Mouse (Mus musculus): ENCODE data around the gene Pidd1. TPM values are rescaled to one million over a fixed set of nuclear protein-coding genes. Genes with fewer than 3 reads are reported as not detected.
A peak's percentile ranks its signal among the peaks of the same experiment; 100 is the strongest.

The Pidd1 gene
- 22.3 TPM in 2 replicates for polyA plus RNA-seq (2014; fragmentation: Nextera tagmentation; extraction: Ambion mirVana)

DNA sequence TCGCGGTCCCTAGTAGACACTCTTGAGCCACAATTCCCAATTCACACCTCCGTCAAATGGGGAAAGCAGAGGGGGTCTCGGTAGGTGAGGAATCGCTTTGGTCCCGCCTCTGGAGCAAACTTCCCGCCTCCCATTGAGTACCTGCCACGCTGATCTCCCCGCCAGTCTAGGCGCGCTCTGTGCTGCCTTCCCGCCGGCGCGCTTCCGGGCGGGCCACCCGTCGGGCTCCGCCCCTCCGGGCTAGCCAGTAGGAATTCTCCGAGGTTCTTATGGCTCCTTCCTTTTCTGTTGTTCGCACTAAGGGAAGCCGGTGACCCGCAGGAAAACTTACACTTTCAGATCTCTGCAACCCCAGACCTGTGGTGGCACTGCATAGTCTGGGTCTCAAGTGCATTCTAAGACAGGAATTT lies at the start of gene Pidd1:
Pidd1 (minus strand) TSS at position 198 of the 410 bp plus-strand sequence.
- no peaks in the 10 kb centered on the region for H3K9me3 ChIP-seq (ENCODE audit: control insufficient read depth, low read length)
- under 1% methylated on average over 25 of the region's 25 CpGs for WGBS
- ATAC-seq (replicated peaks; ENCODE audit: low FRiP score) = peak; percentile 44
- peak within 1 kb of the TSS; percentile 40 for H3K4me3 ChIP-seq (ENCODE audit: low read depth, low read length)
- DNase-seq (ENCODE audit: low spot score) = peak; percentile 87
- H3K27me3 ChIP-seq (ENCODE audit: control insufficient read depth, insufficient read depth, low read length) = no peaks in the 10 kb centered on the region; the same call in 1 of the 2 replicates
- peak within 1 kb of the TSS; percentile 71 for H3K9ac ChIP-seq (ENCODE audit: low read length)
- H3K4me1 ChIP-seq (replicated peaks; ENCODE audit: control insufficient read depth, insufficient read depth, low read length) = peaks cover 15% of the 10 kb centered on the region
- peak within 1 kb of the TSS; percentile 80 for H3K4me2 ChIP-seq (ENCODE audit: low read depth, low read length, severe bottlenecking)
- H3K36me3 ChIP-seq (ENCODE audit: control insufficient read depth, insufficient read depth, low read length) = no peaks in the 10 kb centered on the region; the same call in 1 of the 2 replicates
- H3K27ac ChIP-seq (ENCODE audit: low read depth, low read length) = peak within 1 kb of the TSS; percentile 37; the same call in 1 of the 2 replicates

DNA sequence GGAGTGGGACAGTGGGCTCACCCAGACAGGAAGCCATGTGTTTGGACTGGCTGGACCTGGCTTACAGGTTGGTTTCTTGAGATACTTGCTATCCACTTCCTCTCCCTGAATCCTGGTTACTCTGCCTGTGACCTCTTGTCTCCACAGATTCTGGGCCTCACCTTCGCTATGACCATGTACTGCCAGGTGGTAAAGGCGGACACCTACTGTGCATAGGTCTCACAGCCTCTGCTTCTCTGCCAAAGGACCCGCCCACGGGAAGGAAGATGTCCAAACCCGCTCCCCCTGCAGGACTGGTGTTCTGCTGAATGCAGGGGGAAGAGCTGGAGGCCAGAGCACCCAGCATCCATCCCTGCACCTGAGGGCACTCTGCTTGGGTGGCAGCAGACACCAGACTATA lies 48.9 kb upstream of the Pidd1 start:
- WGBS = 89% methylated on average over 5 of the region's 5 CpGs
- no peak for ATAC-seq (replicated peaks; ENCODE audit: low FRiP score)
- H3K4me1 ChIP-seq (replicated peaks; ENCODE audit: control insufficient read depth, insufficient read depth, low read length) = no peaks in the 10 kb centered on the region

DNA sequence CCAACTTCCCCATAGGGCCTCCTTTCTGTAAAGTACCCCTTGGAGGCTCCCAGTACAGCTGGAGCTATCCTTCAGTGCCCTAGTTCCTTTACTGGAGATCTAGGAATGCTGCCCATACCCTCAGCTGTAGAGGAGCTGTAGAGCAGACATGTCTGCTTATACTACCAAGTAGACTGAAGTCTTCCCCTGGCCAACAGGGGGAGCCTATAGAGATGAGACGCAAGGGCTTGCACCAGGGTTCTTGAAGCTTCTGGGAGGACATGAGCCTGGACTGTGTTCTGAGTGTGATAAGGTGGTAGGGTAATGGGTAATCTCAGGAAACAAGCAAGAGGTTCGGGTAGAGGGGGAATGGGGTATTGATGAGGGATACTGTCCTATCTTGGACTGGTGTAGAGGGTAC lies 47.3 kb upstream of the Pidd1 start:
- Histone ChIP-seq H3K27ac (ENCODE audit: low read depth, low read length) (no peak overlapping the region), H3K9ac (ENCODE audit: low read length) (no peak overlapping the region), H3K4me2 (ENCODE audit: low read depth, low read length, severe bottlenecking) (no peak overlapping the region), H3K27me3 (ENCODE audit: control insufficient read depth, insufficient read depth, low read length) (no peaks in the 10 kb centered on the region), H3K9me3 (ENCODE audit: control insufficient read depth, low read length) (no peaks in the 10 kb centered on the region), H3K4me1 (replicated peaks; ENCODE audit: control insufficient read depth, insufficient read depth, low read length) (no peaks in the 10 kb centered on the region), H3K4me3 (ENCODE audit: low read depth, low read length) (no peak overlapping the region), H3K36me3 (ENCODE audit: control insufficient read depth, insufficient read depth, low read length) (no peaks in the 10 kb centered on the region)
- DNase-seq (ENCODE audit: low spot score) (no peak), ATAC-seq (replicated peaks; ENCODE audit: low FRiP score) (no peak)
- 80% methylated on average over 2 of the region's 2 CpGs for WGBS

More for the DNA sequence above, 48.9 kb upstream of the Pidd1 start:
- H3K4me2 ChIP-seq (ENCODE audit: low read depth, low read length, severe bottlenecking) = no peak overlapping the region
- no peak for DNase-seq (ENCODE audit: low spot score)
- no peak overlapping the region for H3K9ac ChIP-seq (ENCODE audit: low read length)
- no peaks in the 10 kb centered on the region for H3K9me3 ChIP-seq (ENCODE audit: control insufficient read depth, low read length)
- no peaks in the 10 kb centered on the region for H3K27me3 ChIP-seq (ENCODE audit: control insufficient read depth, insufficient read depth, low read length)
- no peak overlapping the region for H3K27ac ChIP-seq (ENCODE audit: low read depth, low read length)
- H3K4me3 ChIP-seq (ENCODE audit: low read depth, low read length) = no peak overlapping the region
- no peaks in the 10 kb centered on the region for H3K36me3 ChIP-seq (ENCODE audit: control insufficient read depth, insufficient read depth, low read length)

- Histone ChIP-seq H3K9ac (ENCODE audit: low read length) (no peak overlapping the region), H3K36me3 (ENCODE audit: control insufficient read depth, insufficient read depth, low read length) (no peaks in the 10 kb centered on the region), H3K4me3 (ENCODE audit: low read depth, low read length) (no peak overlapping the region), H3K27ac (ENCODE audit: low read depth, low read length) (no peak overlapping the region), H3K4me1 (replicated peaks; ENCODE audit: control insufficient read depth, insufficient read depth, low read length) (peaks cover 6% of the 10 kb centered on the region; the same call in 1 of the 2 replicates), H3K9me3 (ENCODE audit: control insufficient read depth, low read length) (no peaks in the 10 kb centered on the region), H3K4me2 (ENCODE audit: low read depth, low read length, severe bottlenecking) (no peak overlapping the region), H3K27me3 (ENCODE audit: control insufficient read depth, insufficient read depth, low read length) (peaks cover 4% of the 10 kb centered on the region; the same call in 1 of the 2 replicates)
- 90% methylated on average over 7 of the region's 7 CpGs for WGBS
- DNase-seq (ENCODE audit: low spot score) (no peak), ATAC-seq (replicated peaks; ENCODE audit: low FRiP score) (no peak)
Observed at GRCm38 (mm10) chr7:141487141-141487540, 43.3 kb upstream of the Pidd1 start.

- peaks cover 6% of the 10 kb centered on the region; the same call in 1 of the 2 replicates for H3K4me1 ChIP-seq (replicated peaks; ENCODE audit: control insufficient read depth, insufficient read depth, low read length)
- no peaks in the 10 kb centered on the region for H3K36me3 ChIP-seq (ENCODE audit: control insufficient read depth, insufficient read depth, low read length)
- H3K4me2 ChIP-seq (ENCODE audit: low read depth, low read length, severe bottlenecking) = no peak overlapping the region
- H3K27ac ChIP-seq (ENCODE audit: low read depth, low read length) = no peak overlapping the region
- H3K27me3 ChIP-seq (ENCODE audit: control insufficient read depth, insufficient read depth, low read length) = peaks cover 4% of the 10 kb centered on the region; the same call in 1 of the 2 replicates
- no peak for ATAC-seq (replicated peaks; ENCODE audit: low FRiP score)
- no peak overlapping the region for H3K9ac ChIP-seq (ENCODE audit: low read length)
- H3K9me3 ChIP-seq (ENCODE audit: control insufficient read depth, low read length) = no peaks in the 10 kb centered on the region
- DNase-seq (ENCODE audit: low spot score) = no peak
- WGBS = 96% methylated on average over 1 of the region's 1 CpGs
- H3K4me3 ChIP-seq (ENCODE audit: low read depth, low read length) = no peak overlapping the region
Observed at GRCm38 (mm10) chr7:141486239-141486638, 42.4 kb upstream of the Pidd1 start.

GRCm38 (mm10) chr7:141485606-141486005 lies 41.8 kb upstream of the Pidd1 start:
- Histone ChIP-seq H3K9ac (ENCODE audit: low read length) (no peak overlapping the region), H3K27me3 (ENCODE audit: control insufficient read depth, insufficient read depth, low read length) (peaks cover 4% of the 10 kb centered on the region; the same call in 1 of the 2 replicates), H3K4me2 (ENCODE audit: low read depth, low read length, severe bottlenecking) (no peak overlapping the region), H3K4me3 (ENCODE audit: low read depth, low read length) (no peak overlapping the region), H3K9me3 (ENCODE audit: control insufficient read depth, low read length) (no peaks in the 10 kb centered on the region), H3K36me3 (ENCODE audit: control insufficient read depth, insufficient read depth, low read length) (no peaks in the 10 kb centered on the region), H3K4me1 (replicated peaks; ENCODE audit: control insufficient read depth, insufficient read depth, low read length) (peaks cover 6% of the 10 kb centered on the region; the same call in 1 of the 2 replicates), H3K27ac (ENCODE audit: low read depth, low read length) (no peak overlapping the region)
- WGBS = 91% methylated on average over 2 of the region's 2 CpGs
- ATAC-seq (replicated peaks; ENCODE audit: low FRiP score) (no peak), DNase-seq (ENCODE audit: low spot score) (no peak)

- no peak overlapping the region for H3K4me2 ChIP-seq (ENCODE audit: low read depth, low read length, severe bottlenecking)
- no peak for ATAC-seq (replicated peaks; ENCODE audit: low FRiP score)
Observed at GRCm38 (mm10) chr7:141485186-141485585, 41.4 kb upstream of the Pidd1 start.

GRCm38 (mm10) chr7:141484186-141485120 lies 40.6 kb upstream of the Pidd1 start:
- ATAC-seq (replicated peaks; ENCODE audit: low FRiP score) = no peak
- no peak overlapping the region for H3K4me2 ChIP-seq (ENCODE audit: low read depth, low read length, severe bottlenecking)

More at GRCm38 (mm10) chr7:141485186-141485585, 41.4 kb upstream of the Pidd1 start:
- Histone ChIP-seq H3K27ac (ENCODE audit: low read depth, low read length) (no peak overlapping the region), H3K4me3 (ENCODE audit: low read depth, low read length) (no peak overlapping the region), H3K9ac (ENCODE audit: low read length) (no peak overlapping the region), H3K36me3 (ENCODE audit: control insufficient read depth, insufficient read depth, low read length) (no peaks in the 10 kb centered on the region), H3K27me3 (ENCODE audit: control insufficient read depth, insufficient read depth, low read length) (peaks cover 4% of the 10 kb centered on the region), H3K4me1 (replicated peaks; ENCODE audit: control insufficient read depth, insufficient read depth, low read length) (peaks cover 6% of the 10 kb centered on the region; the same call in 1 of the 2 replicates), H3K9me3 (ENCODE audit: control insufficient read depth, low read length) (no peaks in the 10 kb centered on the region)
- DNase-seq (ENCODE audit: low spot score) = no peak
- 83% methylated on average over 2 of the region's 2 CpGs for WGBS

More at GRCm38 (mm10) chr7:141484186-141485120, 40.6 kb upstream of the Pidd1 start:
- no peak for DNase-seq (ENCODE audit: low spot score)
- peaks cover 6% of the 10 kb centered on the region; the same call in 1 of the 2 replicates for H3K4me1 ChIP-seq (replicated peaks; ENCODE audit: control insufficient read depth, insufficient read depth, low read length)
- H3K27ac ChIP-seq (ENCODE audit: low read depth, low read length) = no peak overlapping the region
- WGBS = 83% methylated on average over 5 of the region's 5 CpGs
- peaks cover 4% of the 10 kb centered on the region for H3K27me3 ChIP-seq (ENCODE audit: control insufficient read depth, insufficient read depth, low read length)
- H3K4me3 ChIP-seq (ENCODE audit: low read depth, low read length) = no peak overlapping the region
- H3K36me3 ChIP-seq (ENCODE audit: control insufficient read depth, insufficient read depth, low read length) = no peaks in the 10 kb centered on the region
- no peaks in the 10 kb centered on the region for H3K9me3 ChIP-seq (ENCODE audit: control insufficient read depth, low read length)
- no peak overlapping the region for H3K9ac ChIP-seq (ENCODE audit: low read length)
